Mouse (Mus musculus): ENCODE measurements around the gene Wfdc9. TPM values are rescaled to one million over a fixed set of nuclear protein-coding genes. Genes with fewer than 3 reads are reported as not detected.
A peak's percentile ranks its signal among the peaks of the same experiment; 100 is the strongest.

Wfdc9 gene
- total RNA-seq, 1 experiment from 2014 or later: not detected

- DNase-seq: peak; percentile 9
Measured at GRCm38 (mm10) chr2:164619050-164619449, 37.3 kb downstream of the Wfdc9 start.

DNA sequence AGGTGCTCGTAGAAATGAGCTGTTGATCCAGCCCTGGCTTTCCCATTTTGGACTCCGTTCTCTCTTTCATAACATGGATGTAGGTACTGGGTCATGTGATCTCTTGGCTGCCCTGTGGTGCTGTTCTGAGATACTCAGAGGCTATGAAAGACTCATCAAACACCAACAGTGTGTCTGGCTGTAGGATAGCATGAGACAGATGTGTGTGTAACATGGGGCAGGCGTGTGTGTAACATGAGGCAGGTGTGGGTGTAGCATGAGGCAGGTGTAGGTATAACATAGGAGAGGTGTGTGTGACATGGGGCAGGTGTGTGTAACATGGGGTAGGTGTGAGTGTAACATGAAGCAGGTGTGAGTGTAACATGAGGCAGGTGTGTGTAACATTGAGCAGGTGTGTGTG, 41.0 kb downstream of the Wfdc9 start:
- no peak for DNase-seq

- peak; percentile 78 for DNase-seq
Measured at GRCm38 (mm10) chr2:164613471-164613870, 42.9 kb downstream of the Wfdc9 start, which contains the start of the genes Wfdc6b and Wfdc8. TSS of gene Wfdc6b (plus strand) at chr2:164613522. TSS of gene Wfdc8 (minus strand) at chr2:164613626.

DNA sequence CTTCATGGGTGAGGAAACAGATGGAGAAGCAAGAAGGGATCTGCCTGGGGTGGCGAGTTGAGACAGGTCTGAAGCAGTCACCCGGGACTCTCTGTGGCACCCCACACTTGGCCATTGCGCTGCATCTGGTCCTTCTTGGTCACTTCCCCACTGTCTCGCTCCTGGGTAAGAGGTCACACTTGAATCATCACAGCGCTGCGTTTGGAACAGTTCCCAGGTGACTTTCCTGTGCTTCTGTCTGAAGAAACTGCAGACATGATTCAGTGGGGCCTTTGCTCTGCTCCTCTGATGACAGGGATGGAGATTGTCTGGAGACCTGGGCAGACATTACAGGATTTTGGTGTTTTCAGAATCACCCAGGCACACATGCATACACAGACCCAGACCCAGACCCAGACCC, 47.6 kb downstream of the Wfdc9 start:
- DNase-seq: peak; percentile 66

GRCm38 (mm10) chr2:164604411-164604810, 52.0 kb downstream of the Wfdc9 start:
- DNase-seq: no peak

GRCm38 (mm10) chr2:164603482-164603881, 52.9 kb downstream of the Wfdc9 start:
- DNase-seq: no peak

- DNase-seq: no peak
Measured at GRCm38 (mm10) chr2:164600179-164600578, 56.2 kb downstream of the Wfdc9 start.

Other genes with a start within 250 kb of the Wfdc9 start
- gene Sdc4, start 212.7 kb downstream of the Wfdc9 start, total RNA-seq (2021): 153 and 208 TPM in 2 replicates
- 31.2 and 34.2 TPM in 2 replicates for gene Sys1, start 199.6 kb downstream of the Wfdc9 start, total RNA-seq (2021)
- 0.82 and 5.9 TPM in 2 replicates for gene Gm20458, start 195.6 kb downstream of the Wfdc9 start, total RNA-seq (2021)
- gene Trp53tg5, start 182.9 kb downstream of the Wfdc9 start, total RNA-seq (2021): not detected in 2 replicates
- gene Dbndd2, start 170.5 kb downstream of the Wfdc9 start, total RNA-seq (2021): 10.0 and 13.8 TPM in 2 replicates
- gene Pigt, start 159.1 kb downstream of the Wfdc9 start, total RNA-seq (2021): 85.2 and 89.0 TPM in 2 replicates
- gene Wfdc2, start 94.2 kb downstream of the Wfdc9 start, total RNA-seq (2021): 2.1 TPM in 1 of 2 replicates, not detected in the other
- gene Spint3, start 83.1 kb downstream of the Wfdc9 start, total RNA-seq (2021): not detected in 2 replicates
- gene Wfdc6a, start 71.1 kb downstream of the Wfdc9 start, total RNA-seq (2021): 0.49 and 1.2 TPM in 2 replicates
- gene Eppin, start 63.0 kb downstream of the Wfdc9 start, total RNA-seq (2021): not detected in 2 replicates
- gene Wfdc6b, start 43.1 kb downstream of the Wfdc9 start, total RNA-seq (2021): not detected in 2 replicates
- 0.23 TPM in 1 of 2 replicates, not detected in the other for gene Wfdc8, start 43.0 kb downstream of the Wfdc9 start, total RNA-seq (2021)
- not detected in 2 replicates for gene Wfdc16, start 17.8 kb downstream of the Wfdc9 start, total RNA-seq (2021)
- not detected in 2 replicates for gene Wfdc10, start 537 bp downstream of the Wfdc9 start, total RNA-seq (2021)
- not detected in 2 replicates for gene Wfdc11, start 17.5 kb upstream of the Wfdc9 start, total RNA-seq (2021)
- gene Wfdc13, start 28.5 kb upstream of the Wfdc9 start, total RNA-seq (2021): not detected in 2 replicates
- gene Spint4, start 41.9 kb upstream of the Wfdc9 start, total RNA-seq (2021): not detected in 2 replicates
- gene Spint5, start 58.7 kb upstream of the Wfdc9 start, total RNA-seq (2021): not detected in 2 replicates
- gene Wfdc3, start 89.3 kb upstream of the Wfdc9 start, total RNA-seq (2021): 0.59 TPM in 1 of 2 replicates, not detected in the other
- 39.6 and 47.3 TPM in 2 replicates for gene Dnttip1, start 89.4 kb upstream of the Wfdc9 start, total RNA-seq (2021)
- 32.1 and 36.0 TPM in 2 replicates for gene Ube2c, start 113.3 kb upstream of the Wfdc9 start, total RNA-seq (2021)
- 1.0 TPM in 1 of 2 replicates, not detected in the other for gene Tnnc2, start 123.4 kb upstream of the Wfdc9 start, total RNA-seq (2021)
- 35.7 and 46.2 TPM in 2 replicates for gene Snx21, start 129.2 kb upstream of the Wfdc9 start, total RNA-seq (2021)
- gene Acot8, start 148.3 kb upstream of the Wfdc9 start, total RNA-seq (2021): 25.7 and 28.9 TPM in 2 replicates
- gene Zswim3, start 148.5 kb upstream of the Wfdc9 start, total RNA-seq (2021): 4.9 and 5.1 TPM in 2 replicates
- 7.0 and 8.9 TPM in 2 replicates for gene Zswim1, start 166.1 kb upstream of the Wfdc9 start, total RNA-seq (2021)
- not detected in 2 replicates for gene Spata25, start 172.0 kb upstream of the Wfdc9 start, total RNA-seq (2021)
- 104 and 116 TPM in 2 replicates for gene Ctsa, start 176.3 kb upstream of the Wfdc9 start, total RNA-seq (2021)
- 2.4 and 3.5 TPM in 2 replicates for gene Neurl2, start 176.9 kb upstream of the Wfdc9 start, total RNA-seq (2021)
- gene Pltp, start 201.1 kb upstream of the Wfdc9 start, total RNA-seq (2021): 35.4 and 36.2 TPM in 2 replicates
- gene Pcif1, start 222.7 kb upstream of the Wfdc9 start, total RNA-seq (2021): 42.3 and 54.0 TPM in 2 replicates

Data from adrenal gland, postnatal 14 days (tissue).